Mouse (Mus musculus) brain, embryonic 14.5 days (tissue): ENCODE measurements around the gene Ntan1.

Experiments
- CTCF ChIP-seq: fragments of 200-500 bp; IDR thresholded peaks from 2 replicates; pipeline ENCODE4 v1.5.1; 2012; ENCODE audit warnings: inconsistent platforms, mild to moderate bottlenecking, moderate library complexity, borderline replicate concordance; ENCODE audit not compliant: insufficient read depth, insufficient read length; ENCODE audit errors: extremely low read depth
- POLR2A ChIP-seq: fragments of 200-500 bp; IDR thresholded peaks from 2 replicates; pipeline ENCODE4 v1.6.1; 2012; ENCODE audit warnings: mild to moderate bottlenecking, inconsistent platforms, borderline replicate concordance; ENCODE audit not compliant: poor library complexity, insufficient read depth, insufficient read length, severe bottlenecking; ENCODE audit errors: extremely low read depth

DNA sequence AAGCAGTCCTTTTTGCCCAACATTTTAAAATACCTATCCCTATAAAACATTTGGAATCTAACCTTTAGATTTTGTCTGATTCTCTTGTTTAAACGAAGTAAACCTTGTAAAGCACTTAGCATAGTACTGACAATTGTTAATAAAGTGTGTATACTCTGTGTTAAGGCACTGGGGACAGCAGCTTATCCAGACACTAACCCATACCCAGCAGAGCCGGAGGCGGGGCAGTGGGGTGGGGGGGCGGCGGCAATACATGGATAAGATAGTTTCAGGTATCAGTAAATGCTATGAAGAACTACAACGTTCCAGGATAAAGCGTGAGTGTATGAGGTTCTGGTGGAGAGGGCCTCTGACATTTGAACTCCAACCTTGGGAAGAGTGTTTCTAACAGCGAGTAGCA lies 37.4 kb upstream of the Ntan1 start:
- TF ChIP-seq CTCF, result no peak
- TF ChIP-seq POLR2A, result no peak
